Mouse (Mus musculus) forelimb bud, embryonic 11.5 days (tissue): ENCODE data around the gene Themis3.

Experiments
- DNase-seq: peaks from one replicate; pipeline ENCODE4 v3.0.0-alpha.2; 2012; ENCODE audit warnings: low read depth, low spot score

Themis3 gene

GRCm38 (mm10) chr17:66594435-66594834, at the start of gene Themis3:
TSS of gene Themis3 (minus strand) at chr17:66594621.
- no peak for DNase-seq

GRCm38 (mm10) chr17:66637951-66638722, 43.7 kb upstream of the Themis3 start:
- DNase-seq = no peak

GRCm38 (mm10) chr17:66619996-66620656, 25.7 kb upstream of the Themis3 start:
- no peak for DNase-seq

GRCm38 (mm10) chr17:66619255-66619826, 24.9 kb upstream of the Themis3 start:
- DNase-seq = no peak

- DNase-seq = no peak
Observed at GRCm38 (mm10) chr17:66610032-66610431, 15.6 kb upstream of the Themis3 start.

- no peak for DNase-seq
Observed at GRCm38 (mm10) chr17:66604931-66605330, 10.5 kb upstream of the Themis3 start.

GRCm38 (mm10) chr17:66601171-66601570, 6.8 kb upstream of the Themis3 start:
- DNase-seq = no peak

- DNase-seq = no peak
Observed at GRCm38 (mm10) chr17:66595867-66596266, 1.4 kb upstream of the Themis3 start.

- no peak for DNase-seq
Observed at GRCm38 (mm10) chr17:66595256-66595655, 835 bp upstream of the Themis3 start.

GRCm38 (mm10) chr17:66590353-66591075, 3.9 kb downstream of the Themis3 start:
- DNase-seq = no peak

GRCm38 (mm10) chr17:66589864-66590263, 4.6 kb downstream of the Themis3 start:
- DNase-seq = no peak

- DNase-seq = no peak
Observed at GRCm38 (mm10) chr17:66586741-66587140, 7.7 kb downstream of the Themis3 start.

GRCm38 (mm10) chr17:66586078-66586477, 8.3 kb downstream of the Themis3 start:
- DNase-seq = no peak

- no peak for DNase-seq
Observed at GRCm38 (mm10) chr17:66580990-66581389, 13.4 kb downstream of the Themis3 start.

GRCm38 (mm10) chr17:66578007-66578406, 16.4 kb downstream of the Themis3 start:
- peak; percentile 56 for DNase-seq

- no peak for DNase-seq
Observed at GRCm38 (mm10) chr17:66577507-66577906, 16.9 kb downstream of the Themis3 start.

GRCm38 (mm10) chr17:66572677-66573060, 21.8 kb downstream of the Themis3 start:
- DNase-seq = no peak

- no peak for DNase-seq
Observed at GRCm38 (mm10) chr17:66571860-66572676, 22.4 kb downstream of the Themis3 start.

- peak; percentile 5 for DNase-seq
Observed at GRCm38 (mm10) chr17:66564213-66564612, 30.2 kb downstream of the Themis3 start.

- no peak for DNase-seq
Observed at GRCm38 (mm10) chr17:66563551-66563950, 30.9 kb downstream of the Themis3 start.

- no peak for DNase-seq
Observed at GRCm38 (mm10) chr17:66561380-66561779, 33.0 kb downstream of the Themis3 start.
